Mouse (Mus musculus) intestine, postnatal 0 days (tissue): ENCODE measurements around the gene Ptpn3. TPM values are rescaled to one million over a fixed set of nuclear protein-coding genes. Genes with fewer than 3 reads are reported as not detected.

ENCODE experiments used
- ATAC-seq: fragments of 200-750 bp; cut with Nextera tagmentation; 2 replicates; pipeline ENCODE4 v1.8.0; 2017; ENCODE audit warnings: mild to moderate bottlenecking, moderate TSS enrichment, moderate library complexity
- H3K27ac ChIP-seq: fragments of 300-500 bp; sonication (generic); 2 replicates; pipeline ENCODE4 v1.5.1; 2014; ENCODE audit warnings: mild to moderate bottlenecking, low read depth, low read length, moderate library complexity
- H3K27me3 ChIP-seq: fragments of 300-500 bp; sonication (generic); replicated peaks from 2 replicates; pipeline ENCODE4 v1.6.1; 2014; ENCODE audit warnings: low read length, mixed read lengths; ENCODE audit not compliant: control insufficient read depth, insufficient read depth
- H3K36me3 ChIP-seq: fragments of 300-500 bp; sonication (generic); 2 replicates; pipeline ENCODE4 v1.6.1; 2014; ENCODE audit warnings: mild to moderate bottlenecking, moderate library complexity; ENCODE audit not compliant: control insufficient read depth, insufficient read depth
- H3K4me1 ChIP-seq: fragments of 300-500 bp; sonication (generic); replicated peaks from 2 replicates; pipeline ENCODE4 v1.6.1; 2014; ENCODE audit warnings: antibody characterized with exemption, low read length, mixed read lengths; ENCODE audit not compliant: control insufficient read depth, insufficient read depth
- H3K4me2 ChIP-seq: fragments of 300-500 bp; sonication (generic); replicated peaks from 2 replicates; pipeline ENCODE4 v1.6.1; 2014; ENCODE audit warnings: low read depth, mild to moderate bottlenecking, moderate library complexity
- H3K4me3 ChIP-seq: fragments of 300-500 bp; sonication (generic); 2 replicates; pipeline ENCODE4 v1.5.1; 2014; ENCODE audit warnings: low read depth, low read length
- H3K9ac ChIP-seq: fragments of 300-500 bp; sonication (generic); 2 replicates; pipeline ENCODE4 v1.6.1; 2014; ENCODE audit warnings: mild to moderate bottlenecking, low read depth, low read length
- H3K9me3 ChIP-seq: fragments of 300-500 bp; sonication (generic); 2 replicates; pipeline ENCODE4 v1.6.1; 2016; ENCODE audit warnings: mixed run types; ENCODE audit not compliant: control insufficient read depth
- CTCF ChIP-seq: sonication (generic); IDR thresholded peaks from 2 replicates; pipeline ENCODE4 v1.5.1; 2016; ENCODE audit warnings: low read depth, mild to moderate bottlenecking, control low read depth, antibody characterized with exemption, moderate library complexity
- WGBS: fragments of 180-500 bp; shearing (Covaris S2); extraction: QIAGEN DNeasy Blood & Tissue Kit; methylation state at CpG from one replicate; pipeline ENCODE4 v1.1.7; 2014; 5-methylcytosine and 5-hydroxymethylcytosine counted together
- polyA plus RNA-seq: library from polyadenylated mRNA; unstranded; fragments of >200 nt; fragmentation: Nextera tagmentation; extraction: Ambion mirVana; gene quantifications from 2 replicates; pipeline ENCODE4 v1.2.1, GENCODE M21; 2015

Ptpn3 gene
- 8.6 and 10.7 TPM in 2 replicates for polyA plus RNA-seq

- H3K9ac ChIP-seq, result peak within 1 kb of the TSS; percentile 75
- no peaks in the 10 kb centered on the region for H3K9me3 ChIP-seq
- peak within 1 kb of the TSS; percentile 83 for H3K4me3 ChIP-seq
- no peaks in the 10 kb centered on the region for H3K27me3 ChIP-seq
- no peak for TF ChIP-seq CTCF
- peaks cover 7% of the 10 kb centered on the region for H3K4me1 ChIP-seq
- H3K4me2 ChIP-seq, result peak within 1 kb of the TSS; percentile 97
- no peaks in the 10 kb centered on the region for H3K36me3 ChIP-seq
- ATAC-seq, result peak; percentile 77
- under 1% methylated on average over 42 of the region's 42 CpGs for WGBS
- H3K27ac ChIP-seq, result peak within 1 kb of the TSS; percentile 84
Observed at GRCm38 (mm10) chr4:57301410-57302313, at the start of gene Ptpn3. Ptpn3 (minus strand) TSS chr4:57301837.

- TF ChIP-seq CTCF, result no peak
- Histone ChIP-seq H3K4me1 (no peaks in the 10 kb centered on the region), H3K9ac (no peak overlapping the region), H3K27ac (no peak overlapping the region), H3K4me2 (no peak overlapping the region), H3K9me3 (no peaks in the 10 kb centered on the region), H3K4me3 (no peak overlapping the region), H3K36me3 (no peaks in the 10 kb centered on the region), H3K27me3 (no peaks in the 10 kb centered on the region)
- no peak for ATAC-seq
- WGBS, result 90% methylated on average over 2 of the region's 2 CpGs
Observed at GRCm38 (mm10) chr4:57350541-57350940, 48.9 kb upstream of the Ptpn3 start.

- Histone ChIP-seq H3K4me3 (no peak overlapping the region), H3K9ac (no peak overlapping the region), H3K36me3 (no peaks in the 10 kb centered on the region), H3K4me1 (no peaks in the 10 kb centered on the region), H3K9me3 (no peaks in the 10 kb centered on the region), H3K27me3 (no peaks in the 10 kb centered on the region), H3K27ac (no peak overlapping the region), H3K4me2 (no peak overlapping the region)
- no peak for ATAC-seq
- 96% methylated on average over 7 of the region's 7 CpGs for WGBS
- no peak for TF ChIP-seq CTCF
Observed at GRCm38 (mm10) chr4:57343996-57344395, 42.4 kb upstream of the Ptpn3 start.

GRCm38 (mm10) chr4:57338923-57339322 lies 37.3 kb upstream of the Ptpn3 start:
- H3K4me3 ChIP-seq, result no peak overlapping the region
- peak overlapping the region; percentile 17; the same call in 1 of the 2 replicates for H3K4me2 ChIP-seq
- TF ChIP-seq CTCF, result no peak
- H3K9me3 ChIP-seq, result no peaks in the 10 kb centered on the region
- no peak for ATAC-seq
- 40% methylated on average over 17 of the region's 17 CpGs for WGBS
- no peak overlapping the region for H3K9ac ChIP-seq
- H3K36me3 ChIP-seq, result no peaks in the 10 kb centered on the region
- H3K27ac ChIP-seq, result no peak overlapping the region
- no peaks in the 10 kb centered on the region for H3K4me1 ChIP-seq
- no peaks in the 10 kb centered on the region for H3K27me3 ChIP-seq

GRCm38 (mm10) chr4:57338061-57338460 lies 36.4 kb upstream of the Ptpn3 start:
- Histone ChIP-seq H3K36me3 (no peaks in the 10 kb centered on the region), H3K4me2 (no peak overlapping the region), H3K4me3 (no peak overlapping the region), H3K9me3 (no peaks in the 10 kb centered on the region), H3K27ac (no peak overlapping the region), H3K4me1 (no peaks in the 10 kb centered on the region), H3K27me3 (no peaks in the 10 kb centered on the region), H3K9ac (no peak overlapping the region)
- WGBS, result 85% methylated on average over 9 of the region's 9 CpGs
- ATAC-seq, result no peak
- TF ChIP-seq CTCF, result no peak

- Histone ChIP-seq H3K9me3 (no peaks in the 10 kb centered on the region), H3K4me1 (no peaks in the 10 kb centered on the region), H3K9ac (no peak overlapping the region), H3K27me3 (no peaks in the 10 kb centered on the region), H3K4me3 (no peak overlapping the region), H3K4me2 (no peak overlapping the region), H3K36me3 (no peaks in the 10 kb centered on the region), H3K27ac (no peak overlapping the region)
- no peak for TF ChIP-seq CTCF
- ATAC-seq, result no peak
- 64% methylated on average over 9 of the region's 9 CpGs for WGBS
Observed at GRCm38 (mm10) chr4:57335000-57335666, 33.5 kb upstream of the Ptpn3 start.
